Mouse (Mus musculus) urinary bladder, postnatal 25 days (tissue): Measurements from ENCODE around the gene Orc3.

Source experiments
- DNase-seq: peaks from one replicate; pipeline ENCODE4 v3.0.0; 2022; ENCODE audit warnings: low spot score

The Orc3 gene

DNA sequence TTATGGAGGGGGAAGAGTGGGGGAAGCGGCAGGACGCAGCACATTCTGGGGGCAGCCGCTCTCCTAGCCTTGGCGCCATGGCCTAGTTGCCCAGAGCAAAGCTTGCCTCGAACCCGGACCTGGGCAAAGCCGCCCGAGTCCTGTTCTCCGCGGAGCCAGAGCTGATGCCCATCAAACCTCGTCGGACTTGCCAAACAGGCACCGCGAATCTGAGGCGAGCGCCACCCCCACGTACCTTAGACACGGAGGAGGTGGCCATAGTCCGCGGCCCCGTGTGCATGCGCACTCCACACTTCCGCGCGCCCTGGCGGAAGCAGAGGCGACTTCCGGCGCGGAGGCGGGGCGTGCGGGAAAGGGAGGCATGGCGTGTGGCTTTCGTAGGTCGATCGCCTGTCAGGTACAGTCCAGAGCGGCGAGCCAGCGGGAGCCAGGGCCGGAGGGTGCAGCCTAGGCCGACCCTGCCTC is at the start of gene Orc3, which contains the start of gene Rars2:
TSS of gene Orc3 (minus strand) at position 315 of the 465 bp plus-strand sequence.
TSS of gene Rars2 (plus strand) at position 328 of the 465 bp plus-strand sequence.
- DNase-seq: peak; percentile 89

DNA sequence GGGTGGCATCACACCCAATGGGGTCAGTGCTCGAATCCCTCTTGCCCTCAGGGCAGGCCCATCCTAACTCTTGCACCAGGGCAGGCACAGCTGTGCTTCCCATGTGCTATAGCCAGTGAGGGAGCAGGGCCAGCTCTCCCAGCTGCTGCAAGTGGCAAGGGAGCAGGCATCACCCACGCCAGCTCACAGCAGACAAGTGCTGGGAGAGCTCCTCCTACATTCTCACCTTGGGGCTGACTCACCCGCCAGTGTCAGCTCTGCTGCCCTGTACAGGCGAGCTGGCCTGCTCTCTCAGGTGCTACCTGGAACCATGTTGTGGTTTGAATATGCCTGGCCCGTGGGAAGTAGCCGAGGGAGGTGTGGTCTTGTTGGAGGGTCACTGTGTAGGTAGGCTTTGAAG is 47.2 kb upstream of the Orc3 start:
- DNase-seq: no peak

DNA sequence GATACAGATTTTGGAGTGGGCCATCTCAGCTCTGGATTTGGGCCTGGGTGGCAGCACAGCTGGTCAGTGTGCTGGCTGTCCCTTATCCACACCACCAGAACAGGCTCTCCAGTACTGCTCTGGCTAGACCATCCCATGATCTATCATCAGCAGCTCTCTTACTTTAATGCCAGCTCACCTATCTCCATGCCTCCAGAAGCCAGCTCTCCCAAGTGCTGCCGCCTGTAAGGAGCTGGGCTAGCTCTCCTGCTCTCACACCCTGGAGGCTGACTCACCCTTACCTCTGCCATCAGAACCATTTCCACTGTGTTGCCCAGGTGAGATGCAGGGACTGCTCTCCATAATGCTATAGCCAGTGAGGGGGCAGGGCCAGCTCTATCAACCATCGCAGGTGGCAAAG is 46.8 kb upstream of the Orc3 start:
- no peak for DNase-seq

DNA sequence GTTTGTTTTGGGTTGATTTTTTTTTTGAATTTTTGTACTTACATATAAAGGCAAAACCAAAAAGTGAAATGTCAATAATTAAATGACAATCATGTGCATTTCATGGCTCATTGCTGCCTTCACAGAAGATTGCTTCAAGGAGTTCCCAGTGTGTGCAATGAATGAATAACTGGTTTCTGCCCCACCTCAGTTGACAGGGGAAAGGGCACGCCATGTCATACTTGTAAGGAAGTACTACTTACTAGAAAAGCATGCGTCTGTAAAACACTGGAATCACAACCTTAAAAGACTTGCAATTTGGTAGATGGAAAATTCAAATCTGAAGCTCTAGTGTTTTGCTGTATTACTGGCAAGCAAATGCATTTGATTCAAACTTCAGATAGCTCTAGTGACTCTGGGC is 44.3 kb upstream of the Orc3 start:
- no peak for DNase-seq

DNA sequence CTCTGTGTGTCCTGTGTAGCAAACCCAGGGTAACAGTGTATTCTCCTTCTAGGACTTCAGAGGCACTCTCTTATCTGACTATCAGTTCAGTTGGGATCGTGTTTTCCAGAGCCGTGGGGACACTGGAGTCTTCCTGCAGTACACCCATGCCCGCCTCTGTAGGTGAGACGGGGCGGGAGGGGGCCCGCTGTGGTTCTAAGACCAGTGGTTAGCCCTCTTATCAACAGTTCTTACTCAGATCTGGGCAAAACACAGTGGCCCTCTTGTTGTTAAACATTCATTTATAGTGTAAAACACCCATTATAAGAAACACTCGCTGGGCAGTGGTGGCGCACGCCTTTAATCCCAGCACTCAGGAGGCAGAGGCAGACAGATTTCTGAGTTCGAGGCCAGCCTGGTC is 41.4 kb upstream of the Orc3 start:
- DNase-seq: no peak

DNA sequence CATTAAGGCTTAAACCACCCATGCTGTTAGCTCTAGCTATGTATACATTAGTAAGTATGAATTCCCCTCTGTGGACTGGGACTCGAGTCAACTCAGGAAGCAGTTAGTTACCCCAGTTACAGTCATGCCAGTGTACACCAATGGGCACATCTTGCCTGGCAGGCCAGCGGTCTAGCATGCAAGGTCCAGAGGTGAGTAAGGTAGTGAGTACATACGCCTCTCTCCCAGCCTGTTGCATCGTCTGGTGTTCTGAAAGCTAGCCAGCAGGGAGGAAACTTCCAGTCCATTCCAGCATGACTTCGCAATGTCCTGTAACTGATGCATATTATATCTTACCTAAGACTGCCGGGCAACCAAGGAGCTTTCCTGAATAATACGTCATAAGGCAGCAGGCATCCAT is 38.4 kb upstream of the Orc3 start:
- DNase-seq: no peak

DNA sequence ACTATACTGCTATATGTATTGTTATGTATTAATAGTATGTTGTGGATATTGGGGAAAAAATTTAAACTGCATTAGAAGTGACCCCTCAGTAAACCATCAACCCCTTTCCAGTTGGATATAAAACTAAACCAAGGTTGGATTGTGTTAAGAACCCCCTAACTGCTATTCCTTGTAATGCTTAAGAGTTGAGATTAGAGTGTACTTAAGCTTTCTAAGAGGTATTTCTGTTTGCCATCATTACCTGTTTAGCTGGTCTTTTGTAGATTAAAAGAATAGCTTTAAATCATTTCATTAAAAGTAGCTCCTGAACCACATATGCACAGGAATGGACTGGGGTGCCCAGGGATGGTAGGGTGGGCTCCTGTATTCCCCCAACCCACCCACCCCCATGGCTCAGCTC is 30.0 kb upstream of the Orc3 start:
- DNase-seq: no peak

DNA sequence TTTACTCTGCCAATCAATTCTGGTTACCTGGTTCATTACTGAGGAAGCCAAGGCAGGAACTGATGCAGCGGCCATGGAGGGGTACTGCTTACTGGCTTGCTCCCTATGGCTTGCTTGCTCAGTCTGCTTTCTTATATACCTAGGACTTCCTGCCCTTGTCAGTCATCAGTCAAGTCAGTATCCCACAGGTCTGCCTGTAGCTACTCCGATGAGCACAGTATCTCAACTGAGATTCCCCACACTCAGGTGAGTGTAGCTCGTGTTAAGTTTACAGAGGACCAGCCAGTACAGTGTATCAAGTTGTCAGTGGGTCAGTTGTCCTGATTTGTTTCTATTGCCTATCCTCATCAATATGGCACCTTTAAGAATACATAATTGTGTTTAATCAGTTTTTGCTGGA is 26.0 kb upstream of the Orc3 start:
- DNase-seq: no peak

DNA sequence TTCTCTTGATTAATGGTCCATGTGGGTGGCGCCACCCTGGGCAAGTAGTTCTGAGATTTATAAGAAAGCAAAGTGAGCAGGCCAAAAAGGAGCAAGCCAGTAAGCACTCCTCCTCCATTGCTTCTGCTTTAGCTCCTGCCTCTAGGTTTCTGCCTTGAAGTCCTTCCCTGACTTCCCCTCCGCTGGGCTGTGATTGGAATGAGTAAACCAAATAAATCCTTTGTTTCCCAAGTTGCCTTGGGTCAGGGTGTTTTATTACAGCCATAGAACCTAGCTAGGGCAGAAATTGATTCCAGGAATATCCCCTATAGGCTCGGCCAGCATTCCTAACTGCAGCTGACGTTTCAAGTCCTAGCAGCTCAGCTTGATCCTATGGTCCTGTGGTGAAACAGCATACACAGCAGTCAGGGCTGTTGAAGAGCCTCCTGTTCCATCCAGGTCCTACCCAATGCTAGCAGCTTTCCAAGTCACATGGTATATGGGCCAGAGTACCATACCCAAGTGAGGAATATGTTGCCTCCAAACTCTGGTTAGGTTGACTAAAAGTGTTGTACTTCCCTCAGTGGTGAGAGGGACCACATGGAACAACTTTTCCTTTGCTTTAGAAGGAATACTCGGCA is 25.1 kb upstream of the Orc3 start:
- DNase-seq: no peak

DNA sequence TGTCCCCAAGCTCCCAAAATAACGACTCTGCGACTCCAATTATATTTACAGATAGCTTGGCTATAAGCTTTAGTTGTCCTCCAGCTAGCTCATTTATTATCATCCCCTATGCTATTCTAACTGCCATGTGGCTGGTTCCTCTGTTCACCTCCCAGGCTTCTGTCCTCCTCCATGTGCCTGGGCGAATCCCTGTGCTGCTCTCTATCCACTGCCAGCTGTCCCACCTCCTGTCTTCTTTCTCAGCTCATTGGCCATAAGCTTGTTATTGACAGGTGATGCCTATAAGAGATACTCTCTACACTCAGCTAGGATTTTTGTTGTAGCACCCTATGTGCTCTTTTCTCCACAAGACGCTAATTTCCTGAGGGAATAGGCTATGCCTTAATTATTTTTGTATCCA is 23.1 kb upstream of the Orc3 start:
- no peak for DNase-seq

DNA sequence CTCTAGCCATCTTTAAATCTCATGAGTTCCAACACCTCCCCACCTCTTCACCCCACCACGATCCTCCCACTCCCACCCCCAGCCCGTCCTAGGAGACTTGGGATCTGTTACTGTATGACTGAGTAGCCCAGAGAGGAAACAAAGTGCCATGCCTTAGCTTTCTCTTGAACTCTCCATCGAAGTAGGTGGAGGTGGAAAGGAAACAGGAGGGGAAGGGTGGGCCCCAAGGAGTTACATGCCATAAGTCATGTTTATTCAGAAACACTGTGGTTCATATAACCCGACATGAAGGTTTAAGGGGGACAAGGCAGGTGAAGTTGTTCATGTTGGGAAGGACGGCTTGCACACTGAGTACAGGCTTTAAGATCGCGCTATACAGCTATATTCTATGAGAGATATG is 22.6 kb upstream of the Orc3 start:
- DNase-seq: no peak

DNA sequence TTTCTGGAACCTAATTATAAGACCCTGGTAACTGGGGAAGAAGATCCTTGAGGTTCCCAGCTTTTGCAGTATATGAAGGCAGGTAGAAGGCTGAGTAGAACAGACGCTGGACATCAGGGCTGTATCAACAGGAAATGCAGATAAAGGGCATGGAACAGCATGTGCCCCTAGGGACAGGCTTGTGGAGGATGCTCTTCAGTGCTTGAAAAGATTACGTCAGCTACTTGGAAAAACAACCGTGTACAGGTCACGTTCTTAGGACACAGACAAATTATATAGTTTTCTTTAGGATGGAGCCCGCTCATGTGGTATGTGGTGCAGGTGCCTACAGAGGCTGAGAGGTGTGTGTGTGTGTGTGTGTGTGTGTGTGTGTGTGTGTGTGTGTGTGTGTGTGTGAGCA is 21.3 kb upstream of the Orc3 start:
- no peak for DNase-seq

DNA sequence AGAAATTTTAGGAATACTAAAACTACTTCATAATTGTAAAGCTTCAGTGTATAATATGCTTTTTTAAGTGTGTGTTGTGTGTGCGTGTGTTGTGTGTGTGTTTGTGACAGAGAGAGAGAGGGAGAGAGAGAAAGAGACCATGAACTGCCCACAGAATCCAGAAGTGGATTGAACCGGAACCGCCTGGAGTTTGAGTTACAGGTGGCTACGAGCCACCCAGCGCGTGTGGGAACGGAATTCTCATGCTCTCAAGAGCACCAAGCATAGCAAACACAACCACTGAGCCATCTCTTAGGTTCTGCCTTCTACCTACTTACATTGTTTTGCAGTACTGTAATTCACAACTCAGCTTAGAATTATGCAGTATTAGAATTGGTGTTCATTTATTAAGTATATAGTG is 19.4 kb upstream of the Orc3 start:
- DNase-seq: no peak

DNA sequence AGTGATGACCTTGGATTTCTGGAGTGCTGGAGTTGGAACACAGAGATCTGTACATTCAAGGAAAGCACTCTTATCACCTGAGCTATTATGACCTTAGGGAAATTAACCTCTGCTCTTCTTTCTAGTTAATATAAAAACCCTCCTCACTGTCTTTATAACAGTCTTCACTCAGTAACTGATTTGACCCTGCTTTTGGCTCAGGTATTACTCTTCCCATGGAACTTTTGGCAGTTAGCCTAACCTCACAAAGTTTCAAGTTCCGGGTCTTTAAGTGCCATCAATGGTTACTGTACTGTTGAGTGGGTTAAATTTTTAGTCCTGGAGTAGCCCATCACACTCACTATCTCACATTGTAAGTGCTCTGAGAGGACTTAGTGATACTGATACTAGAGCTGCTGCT is 15.2 kb upstream of the Orc3 start:
- DNase-seq: no peak

DNA sequence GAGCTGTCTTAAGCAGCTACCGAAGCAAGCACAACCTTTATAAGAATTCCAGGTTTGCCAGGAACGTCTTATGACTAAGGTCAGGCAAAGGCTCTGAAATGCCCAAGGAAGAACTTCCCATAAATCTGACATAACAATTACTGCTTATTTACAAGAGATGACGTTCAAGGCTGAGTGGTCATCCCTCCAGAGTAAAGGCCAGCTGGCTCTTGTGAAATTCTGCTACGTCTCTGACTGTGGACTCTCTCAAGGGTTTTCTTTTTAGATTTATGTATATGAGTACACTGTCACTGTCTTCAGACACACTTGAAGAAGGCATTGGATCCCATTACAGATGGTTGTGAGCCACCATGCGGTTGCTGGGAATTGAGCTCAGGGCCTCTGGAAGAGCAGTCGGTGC is 11.7 kb upstream of the Orc3 start:
- no peak for DNase-seq

DNA sequence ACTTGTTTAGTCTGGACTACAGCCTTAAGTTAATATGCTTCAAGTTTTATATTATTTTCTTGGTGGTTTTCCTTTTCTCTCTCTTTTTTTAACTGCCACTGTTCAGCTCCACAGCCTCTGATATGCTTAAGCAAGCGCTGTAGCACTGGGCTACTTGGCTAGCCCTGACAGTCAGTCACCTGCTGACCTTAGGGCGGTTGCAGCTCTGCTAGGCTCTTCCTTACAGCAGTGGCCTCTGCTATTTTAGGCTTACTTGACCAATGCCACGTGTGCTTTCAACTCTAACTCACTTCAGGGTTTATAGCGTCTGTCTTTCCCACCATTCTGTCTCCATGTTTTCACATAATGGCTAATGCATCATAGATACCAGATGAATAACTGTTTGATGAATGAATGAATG is 10.8 kb upstream of the Orc3 start:
- no peak for DNase-seq

DNA sequence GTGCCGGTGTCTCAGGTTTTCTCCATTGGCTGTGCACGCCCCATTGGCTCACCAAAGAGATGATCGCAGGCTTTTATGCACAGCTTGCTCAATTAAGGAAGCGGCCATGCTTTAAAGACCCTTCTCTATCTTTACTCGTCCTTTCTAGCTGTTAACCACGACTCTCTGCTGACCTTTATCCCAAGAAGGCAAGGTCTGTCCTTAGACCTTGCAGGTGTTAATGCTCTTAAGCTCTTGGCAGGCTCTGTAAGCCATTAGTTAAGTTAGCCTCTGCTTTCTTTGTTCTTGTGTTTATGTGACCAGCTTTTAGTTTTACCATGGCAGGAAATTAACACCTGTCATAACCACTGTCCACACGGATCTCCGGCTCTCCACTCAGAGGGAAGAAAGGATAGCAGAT is 1.4 kb upstream of the Orc3 start:
- no peak for DNase-seq

DNA sequence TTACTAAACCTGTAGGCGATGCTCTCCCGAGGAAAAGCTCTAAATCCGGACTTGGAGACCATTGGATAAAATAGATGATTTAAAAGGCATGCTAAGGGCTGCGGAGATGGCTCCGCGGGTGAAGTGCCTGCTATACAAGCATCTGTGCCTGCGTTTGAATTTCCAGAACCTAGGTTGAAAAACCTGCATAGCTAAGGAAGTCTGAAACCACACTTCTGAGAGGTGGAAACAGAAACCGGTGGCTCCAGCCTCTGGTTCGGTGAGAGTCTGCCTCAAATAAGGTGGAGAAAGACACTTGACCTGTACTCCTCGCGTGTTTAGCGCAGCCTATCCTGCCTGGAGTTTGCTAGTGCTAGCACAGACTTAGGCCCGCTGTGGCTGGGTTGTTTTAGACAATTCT is 559 bp upstream of the Orc3 start:
- DNase-seq: peak; percentile 14

DNA sequence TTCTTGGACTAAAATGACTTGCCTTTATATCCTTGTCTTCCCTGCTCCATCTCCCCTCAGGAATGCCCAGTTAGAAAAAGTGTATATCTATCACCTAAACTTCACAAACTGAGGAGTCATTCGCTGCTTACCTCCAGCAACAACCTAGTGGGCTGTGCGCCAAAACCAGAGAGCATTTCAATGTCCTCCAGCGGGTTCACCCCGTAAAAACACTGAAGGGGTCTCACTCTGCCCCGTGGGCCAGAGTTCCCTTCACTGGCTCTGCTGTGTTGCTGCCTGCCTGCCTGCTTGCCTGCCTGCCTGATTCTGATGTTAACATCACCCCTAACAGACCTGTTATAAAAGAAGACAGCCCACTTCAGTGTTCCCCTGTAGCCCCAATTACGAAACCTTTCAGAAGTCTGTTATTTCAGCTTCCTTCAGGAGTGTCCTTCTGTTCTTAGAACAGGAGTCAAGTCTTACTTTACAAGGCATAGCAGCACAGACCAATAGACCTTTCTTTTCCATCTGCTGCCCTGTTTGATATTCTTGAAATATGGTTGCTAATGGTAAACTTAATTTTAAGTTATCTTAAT is 1.1 kb downstream of the Orc3 start:
- no peak for DNase-seq

DNA sequence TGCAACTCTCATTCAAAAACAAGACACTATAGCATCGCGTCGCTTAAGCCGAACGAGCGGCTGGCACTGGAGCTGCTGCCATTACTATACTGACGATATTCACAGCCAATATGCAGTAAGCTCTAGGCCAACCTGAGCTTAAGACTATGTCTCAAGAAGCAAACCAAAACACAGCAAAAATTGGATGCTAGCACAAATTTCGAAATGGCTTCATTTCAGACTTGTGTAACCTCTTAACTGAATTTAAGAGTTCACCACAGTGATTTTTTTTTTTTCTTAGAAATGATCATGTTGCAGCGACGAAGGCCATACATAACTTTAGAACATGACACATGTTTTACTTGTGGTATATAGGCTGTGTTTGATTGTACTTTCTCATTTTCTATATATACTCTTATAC is 8.1 kb downstream of the Orc3 start:
- no peak for DNase-seq

DNA sequence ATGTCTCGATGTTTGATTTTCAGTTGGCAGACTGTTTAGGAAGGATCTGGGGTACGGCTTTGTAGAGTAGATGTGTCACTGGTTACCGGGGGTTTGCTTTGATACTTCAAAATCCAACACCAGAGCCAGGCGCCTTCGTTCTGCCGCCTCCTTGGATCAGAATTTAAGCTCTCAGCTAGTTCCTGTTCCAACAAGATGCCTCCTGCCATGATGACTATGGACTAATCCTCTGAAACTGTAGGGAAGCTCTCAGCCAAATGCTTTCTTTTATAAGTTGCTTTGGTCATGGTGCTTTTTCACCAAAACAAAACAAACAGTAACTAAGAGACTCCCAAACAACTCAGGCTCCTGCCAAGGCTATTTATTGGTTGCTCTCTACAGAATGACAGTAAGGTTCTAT is 11.6 kb downstream of the Orc3 start:
- DNase-seq: no peak

DNA sequence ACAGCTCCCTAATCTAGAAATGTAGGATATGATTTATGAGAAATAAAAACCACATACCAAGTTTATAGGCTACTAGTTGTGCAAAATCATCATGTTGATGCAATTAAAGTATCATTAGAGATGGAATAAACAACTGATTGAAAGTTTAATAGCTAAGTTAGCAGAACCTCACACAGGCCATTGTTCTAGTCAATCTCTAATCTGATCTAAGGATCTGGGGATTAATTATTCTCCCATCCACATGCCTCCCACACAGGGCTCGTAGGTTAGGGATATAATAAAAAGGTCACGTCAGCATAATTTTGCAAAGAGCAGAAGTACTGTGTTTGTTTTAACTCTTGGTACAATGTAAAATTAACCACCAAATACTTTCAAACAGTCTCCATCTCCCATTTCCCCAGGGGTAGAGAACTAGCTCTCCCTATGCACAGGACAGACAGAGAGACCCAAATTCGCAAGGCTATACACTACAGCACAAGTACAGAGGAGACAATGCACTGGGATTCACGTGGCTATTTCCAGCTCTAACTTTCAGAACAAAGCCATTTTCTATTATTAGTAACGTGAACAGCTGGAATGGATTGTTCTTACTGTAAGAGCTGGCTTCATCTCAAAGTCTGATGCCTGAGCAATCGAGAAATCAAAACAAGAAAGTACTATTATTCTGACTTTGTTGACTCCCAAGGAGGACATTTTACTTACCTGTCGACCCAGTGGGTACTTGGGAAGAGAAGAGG is 29.7 kb downstream of the Orc3 start:
- DNase-seq: no peak

DNA sequence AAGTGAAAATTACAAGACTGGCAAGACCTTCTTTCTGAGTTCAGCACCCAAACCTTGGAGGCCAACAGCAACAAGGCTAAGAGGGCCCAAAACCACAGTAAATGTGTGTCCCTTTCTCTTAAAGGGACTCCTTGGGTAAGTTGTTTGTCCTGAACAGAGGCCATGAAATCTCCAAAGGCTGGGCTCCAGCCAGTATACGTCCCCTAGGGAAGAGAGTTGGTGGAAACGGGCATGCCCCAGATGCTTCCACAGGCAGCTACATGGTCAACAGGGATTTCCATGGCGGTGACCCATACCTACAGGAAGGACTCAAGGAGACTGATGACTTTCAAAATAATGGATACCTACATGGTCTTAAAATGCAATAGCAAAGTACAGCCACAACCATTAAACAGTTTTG is 31.3 kb downstream of the Orc3 start:
- DNase-seq: no peak

DNA sequence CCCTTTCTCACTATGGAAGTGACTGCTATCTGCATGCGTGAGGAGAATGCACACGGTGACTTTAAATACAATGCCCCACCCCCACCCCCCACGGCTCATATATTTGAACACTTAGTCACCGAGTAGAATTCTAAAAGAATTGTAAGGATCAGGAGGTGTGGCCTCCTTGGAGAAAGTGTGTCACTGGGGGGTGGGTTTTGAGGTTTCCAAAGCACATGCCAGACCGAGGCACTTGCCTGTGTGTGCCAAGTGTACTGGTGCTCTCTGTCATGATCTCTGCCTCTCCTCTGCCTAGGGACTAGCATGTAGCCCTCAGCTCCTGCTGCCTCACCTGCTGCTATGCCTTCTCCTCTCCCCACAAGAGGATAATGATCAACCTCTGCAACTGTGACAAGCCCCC is 32.3 kb downstream of the Orc3 start:
- DNase-seq: no peak
